In the genomic region with DNA sequence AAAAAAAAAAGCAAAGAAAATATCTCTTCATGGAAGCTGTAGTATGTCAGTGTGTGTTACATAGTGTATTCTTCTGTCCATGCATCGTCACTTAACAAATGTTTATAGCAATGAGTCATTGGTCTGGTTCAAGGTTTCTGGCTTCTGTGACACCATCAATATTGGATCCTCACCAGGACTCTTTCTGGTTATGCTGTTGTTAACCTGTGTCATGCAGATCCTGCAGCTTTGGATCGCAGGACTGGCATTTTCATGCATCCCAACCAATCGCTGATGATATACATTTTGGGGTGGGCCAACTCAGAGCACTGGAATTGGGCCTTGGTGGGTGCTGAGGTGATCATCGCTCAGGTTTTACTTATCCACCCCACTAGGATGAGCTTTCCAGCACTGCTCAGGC, we compare ENCODE assay signal across 21 mouse cellular contexts. TPM values are rescaled to one million over a fixed set of nuclear protein-coding genes. Genes with fewer than 3 reads are reported as not detected.
DNase-seq lines count a peak whose midpoint lies in the region; ATAC-seq lines count a peak whose summit lies in the region.
"Had no signal": no experiment of that assay in that cellular context is flagged by ENCODE, and none has a peak within 500 bp of the region (broad histone marks: within the 10 kb centered on the region; RNA-seq: fewer than 3 reads in every experiment).

No protein-coding gene starts in this region.

- H3K4me3 ChIP-seq in embryonic facial prominence, embryonic 13.5 days, result no peak overlapping the region
- H3K4me3 ChIP-seq in embryonic facial prominence, embryonic 10.5 days, result no peak overlapping the region
- H3K4me3 ChIP-seq: forebrain, embryonic 13.5 days; forebrain, embryonic 15.5 days had no signal

- peak overlapping the region; percentile 76; the same call in 1 of the 2 replicates for H3K27ac ChIP-seq in embryonic facial prominence, embryonic 13.5 days
- H3K27ac ChIP-seq in embryonic facial prominence, embryonic 10.5 days (replicated peaks), result no peak overlapping the region
- H3K27ac ChIP-seq: forebrain, embryonic 13.5 days; forebrain, embryonic 15.5 days had no signal

- no peaks in the 10 kb centered on the region for H3K9me3 ChIP-seq in embryonic facial prominence, embryonic 13.5 days
- no peaks in the 10 kb centered on the region for H3K9me3 ChIP-seq in embryonic facial prominence, embryonic 10.5 days
- H3K9me3 ChIP-seq: forebrain, embryonic 13.5 days; forebrain, embryonic 15.5 days; G1E had no signal

- no peaks in the 10 kb centered on the region for H3K36me3 ChIP-seq in embryonic facial prominence, embryonic 13.5 days
- no peaks in the 10 kb centered on the region for H3K36me3 ChIP-seq in embryonic facial prominence, embryonic 10.5 days (replicated peaks)
- H3K36me3 ChIP-seq: forebrain, embryonic 15.5 days; G1E had no signal

- H3K9ac ChIP-seq in embryonic facial prominence, embryonic 13.5 days, result no peak overlapping the region
- H3K9ac ChIP-seq: forebrain, embryonic 13.5 days; forebrain, embryonic 15.5 days; forebrain, postnatal 0 days had no signal

- peak; percentile 23 to 72 for DNase-seq in adrenal gland, adult (ENCODE audit: inconsistent age in 2 of 2, low spot score in 1 of 2)
- DNase-seq in adrenal gland, adult 18-20 months (ENCODE audit: low spot score in 2 of 2), result no peak
- peak; percentile 10 for DNase-seq in adrenal gland, postnatal 10 days
- no peak for DNase-seq in adrenal gland, postnatal 4 days (ENCODE audit: low spot score in 2 of 2)
- no peak for DNase-seq in embryonic facial prominence, embryonic 10.5 days (ENCODE audit: low spot score)
- DNase-seq: B cell, adult 2 months; cerebellum, adult 11-12 months; cerebellum, adult 2 months; cerebellum, adult 9-10 months; cerebellum, postnatal 10 days; cerebellum, postnatal 25 days; forebrain, postnatal 0 days had no signal

- ATAC-seq in embryonic facial prominence, embryonic 13.5 days (ENCODE audit: insufficient number of reproducible peaks, insufficient read depth, low FRiP score, low TSS enrichment, low read depth), result no peak
- ATAC-seq: activated CD4-positive, CD25-positive, alpha-beta regulatory T cell, adult 4 months; CD4-positive, CD25-positive, alpha-beta regulatory T cell, adult 4 months; forebrain, embryonic 13.5 days; Patski had no signal

- H3K4me2 ChIP-seq in embryonic facial prominence, embryonic 13.5 days, result no peak overlapping the region
- H3K4me2 ChIP-seq: forebrain, embryonic 13.5 days; forebrain, embryonic 15.5 days had no signal

- H3K4me1 ChIP-seq in embryonic facial prominence, embryonic 13.5 days, result peaks cover 6% of the 10 kb centered on the region; the same call in 1 of the 2 replicates
- H3K4me1 ChIP-seq in embryonic facial prominence, embryonic 10.5 days, result no peaks in the 10 kb centered on the region
- H3K4me1 ChIP-seq: forebrain, embryonic 15.5 days had no signal

- H3K27me3 ChIP-seq in embryonic facial prominence, embryonic 13.5 days, result no peaks in the 10 kb centered on the region
- no peaks in the 10 kb centered on the region for H3K27me3 ChIP-seq in embryonic facial prominence, embryonic 10.5 days (replicated peaks; ENCODE audit: low read depth, poor library complexity, severe bottlenecking)
- H3K27me3 ChIP-seq: CH12.LX; forebrain, embryonic 13.5 days; forebrain, embryonic 15.5 days; Patski had no signal

- WGBS in embryonic facial prominence, embryonic 13.5 days, result 94% methylated on average over 4 of the region's 4 CpGs
- 95% methylated on average over 4 of the region's 4 CpGs for WGBS in embryonic facial prominence, embryonic 10.5 days

RNA-seq across cellular contexts. Expression of gene Pp2d1, which starts 3.3 kb away (rescaled TPM):
- not detected for total RNA-seq in adrenal gland, adult 18-20 months (2021)
- not detected for total RNA-seq in adrenal gland, postnatal 10 days (2021)
- total RNA-seq in adrenal gland, postnatal 4 days (2021), result not detected
- 0.22 and 0.31 TPM in 2 replicates for polyA plus RNA-seq in embryonic facial prominence, embryonic 13.5 days (2015; fragmentation: Nextera tagmentation; extraction: Ambion mirVana)
- 0.29 and 0.49 TPM in 2 replicates for polyA plus RNA-seq in embryonic facial prominence, embryonic 10.5 days (2016; fragmentation: Nextera tagmentation; extraction: Ambion mirVana)
- total RNA-seq: CH12.LX; forebrain, postnatal 0 days; gastrocnemius, adult 18-20 months had no signal
- polyA plus RNA-seq: cerebellum, adult 2 months; G1E had no signal

RNA-seq across cellular contexts. Expression of gene Kat2b, which starts 24.1 kb away (rescaled TPM):
- total RNA-seq in adrenal gland, adult 18-20 months (2021), result 10 to 100 TPM; 50.8 to 85.6 TPM
- total RNA-seq in adrenal gland, postnatal 10 days (2021), result 10 to 100 TPM; 68.2 to 69.1 TPM
- 10 to 100 TPM; 68.5 to 76.6 TPM for total RNA-seq in adrenal gland, postnatal 4 days (2021)
- polyA plus RNA-seq in embryonic facial prominence, embryonic 13.5 days (2015; fragmentation: Nextera tagmentation; extraction: Ambion mirVana), result 3.7 and 5.1 TPM in 2 replicates
- polyA plus RNA-seq in embryonic facial prominence, embryonic 10.5 days (2016; fragmentation: Nextera tagmentation; extraction: Ambion mirVana), result 2.1 and 2.5 TPM in 2 replicates

Comparison
In these comparisons a context has a peak if more than half of its experiments do, and no peak if none do; other contexts are left out.
1. DNase-seq: peak in adrenal gland, adult (2 of 2) and adrenal gland, postnatal 10 days (single experiment); none in adrenal gland, adult 18-20 months (0 of 2), adrenal gland, postnatal 4 days (0 of 2) and embryonic facial prominence, embryonic 10.5 days (single experiment).